Mouse (Mus musculus): ENCODE measurements around the gene Foxn3. TPM values are rescaled to one million over a fixed set of nuclear protein-coding genes. Genes with fewer than 3 reads are reported as not detected.

Gene Foxn3
- polyA plus RNA-seq, 1 experiment from 2014 or later: 54.0 TPM

DNA sequence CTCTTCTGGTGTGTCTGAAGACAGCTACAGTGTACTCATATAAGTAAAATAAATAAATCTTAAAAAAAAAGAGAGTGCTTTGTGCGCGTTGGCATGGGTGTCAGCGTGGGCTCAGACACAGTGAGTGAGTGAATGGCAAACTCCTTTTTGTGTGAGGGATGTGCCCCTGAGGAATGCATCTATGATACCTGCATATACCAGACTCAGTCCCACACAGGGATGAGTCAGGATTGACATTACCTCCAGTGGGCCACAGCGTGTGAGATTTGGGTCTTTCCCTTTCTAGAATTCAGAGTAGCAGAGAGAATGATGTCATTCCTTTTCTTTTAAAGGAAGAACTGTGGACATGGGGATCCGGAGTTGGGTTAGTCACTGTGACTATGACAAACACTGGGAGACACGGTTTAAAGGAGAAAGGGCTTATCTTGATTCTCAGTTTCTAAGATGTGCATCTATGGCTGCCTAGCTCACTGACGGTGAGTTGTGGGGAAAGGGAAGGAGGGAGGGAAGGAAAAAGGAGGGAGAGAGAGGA, 380.1 kb downstream of the Foxn3 start:
- TF ChIP-seq CTCF (IDR thresholded peaks at IDR 0.05; ENCODE audit: low read depth): no peak
- WGBS: 86% methylated on average over 7 of the region's 7 CpGs

DNA sequence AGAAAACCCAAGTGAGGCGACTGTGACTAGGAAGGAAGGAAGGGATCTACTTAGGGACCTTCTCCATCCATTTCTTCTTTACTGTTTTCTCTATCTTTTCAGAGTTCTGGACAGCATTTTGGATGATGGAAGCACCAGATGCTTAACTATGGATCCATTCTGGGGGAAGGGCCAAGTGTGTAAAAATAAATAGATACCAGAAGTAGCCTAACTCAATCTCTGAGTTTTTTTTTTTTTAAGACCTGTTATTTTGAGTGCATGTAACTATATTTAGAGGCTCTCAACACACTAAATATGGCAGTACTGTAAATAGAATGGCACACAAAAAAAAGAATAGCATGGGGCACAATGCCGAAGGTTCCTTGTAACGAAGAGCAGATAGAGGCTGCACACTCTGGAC, 381.0 kb downstream of the Foxn3 start:
- WGBS: 91% methylated on average over 3 of the region's 3 CpGs

More for the DNA sequence above, 380.1 kb downstream of the Foxn3 start:
- Histone ChIP-seq H3K27me3 (ENCODE audit: insufficient read depth, low read length) (no peaks in the 10 kb centered on the region), H3K9me3 (replicated peaks; ENCODE audit: low read length) (no peaks in the 10 kb centered on the region), H3K36me3 (ENCODE audit: insufficient read depth, low read length) (no peaks in the 10 kb centered on the region), H3K4me2 (ENCODE audit: low read length) (no peak overlapping the region), H3K9ac (ENCODE audit: low read depth, low read length) (no peak overlapping the region), H3K4me1 (replicated peaks; ENCODE audit: insufficient read depth, low read length) (no peaks in the 10 kb centered on the region), H3K4me3 (replicated peaks; ENCODE audit: low read depth, low read length) (no peak overlapping the region), H3K27ac (no peak overlapping the region)
- DNase-seq (ENCODE audit: low spot score) (no peak), ATAC-seq (replicated peaks; ENCODE audit: low FRiP score, low read depth) (no peak)

DNA sequence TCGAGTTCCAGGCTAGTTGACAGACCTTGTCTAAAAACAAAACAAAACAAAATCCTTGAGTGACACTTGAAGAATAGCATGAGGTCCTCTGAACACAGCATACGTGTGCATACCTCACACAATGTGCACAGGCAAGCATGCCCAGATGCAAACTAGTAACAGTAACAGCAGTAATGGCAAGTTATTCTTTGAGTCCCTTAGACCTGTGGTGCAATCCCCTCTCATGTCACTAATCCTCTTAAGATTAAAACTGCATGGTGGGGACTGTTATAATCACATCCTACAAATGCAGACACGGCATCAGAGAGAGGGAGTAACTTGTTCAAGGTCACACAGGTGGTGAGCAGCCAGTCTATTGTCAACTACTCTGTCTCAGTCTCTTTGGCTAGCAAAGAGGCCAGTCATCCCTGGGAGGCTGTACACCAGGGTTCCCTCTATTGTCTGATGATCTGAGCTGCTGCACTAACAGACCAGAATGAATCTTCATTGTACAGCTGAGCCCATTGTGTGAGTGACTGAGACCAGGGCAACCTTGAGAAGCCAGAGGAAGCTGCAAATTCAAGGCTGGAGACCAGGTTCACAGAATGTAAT, 383.1 kb downstream of the Foxn3 start:
- Histone ChIP-seq H3K36me3 (ENCODE audit: insufficient read depth, low read length) (no peaks in the 10 kb centered on the region), H3K4me2 (ENCODE audit: low read length) (no peak overlapping the region), H3K4me3 (replicated peaks; ENCODE audit: low read depth, low read length) (no peak overlapping the region), H3K4me1 (replicated peaks; ENCODE audit: insufficient read depth, low read length) (no peaks in the 10 kb centered on the region), H3K9ac (ENCODE audit: low read depth, low read length) (no peak overlapping the region), H3K27ac (no peak overlapping the region), H3K27me3 (ENCODE audit: insufficient read depth, low read length) (no peaks in the 10 kb centered on the region), H3K9me3 (replicated peaks; ENCODE audit: low read length) (no peaks in the 10 kb centered on the region)
- ATAC-seq (replicated peaks; ENCODE audit: low FRiP score, low read depth) (no peak), DNase-seq (ENCODE audit: low spot score) (no peak)
- 62% methylated on average over 3 of the region's 3 CpGs for WGBS
- TF ChIP-seq CTCF (IDR thresholded peaks at IDR 0.05; ENCODE audit: low read depth): no peak

More for the DNA sequence above, 381.0 kb downstream of the Foxn3 start:
- Histone ChIP-seq H3K9ac (ENCODE audit: low read depth, low read length) (no peak overlapping the region), H3K4me1 (replicated peaks; ENCODE audit: insufficient read depth, low read length) (no peaks in the 10 kb centered on the region), H3K27me3 (ENCODE audit: insufficient read depth, low read length) (no peaks in the 10 kb centered on the region), H3K4me2 (ENCODE audit: low read length) (no peak overlapping the region), H3K27ac (no peak overlapping the region), H3K9me3 (replicated peaks; ENCODE audit: low read length) (no peaks in the 10 kb centered on the region), H3K4me3 (replicated peaks; ENCODE audit: low read depth, low read length) (no peak overlapping the region), H3K36me3 (ENCODE audit: insufficient read depth, low read length) (no peaks in the 10 kb centered on the region)
- DNase-seq (ENCODE audit: low spot score) (no peak), ATAC-seq (replicated peaks; ENCODE audit: low FRiP score, low read depth) (no peak)
- no peak for TF ChIP-seq CTCF (IDR thresholded peaks at IDR 0.05; ENCODE audit: low read depth)

DNA sequence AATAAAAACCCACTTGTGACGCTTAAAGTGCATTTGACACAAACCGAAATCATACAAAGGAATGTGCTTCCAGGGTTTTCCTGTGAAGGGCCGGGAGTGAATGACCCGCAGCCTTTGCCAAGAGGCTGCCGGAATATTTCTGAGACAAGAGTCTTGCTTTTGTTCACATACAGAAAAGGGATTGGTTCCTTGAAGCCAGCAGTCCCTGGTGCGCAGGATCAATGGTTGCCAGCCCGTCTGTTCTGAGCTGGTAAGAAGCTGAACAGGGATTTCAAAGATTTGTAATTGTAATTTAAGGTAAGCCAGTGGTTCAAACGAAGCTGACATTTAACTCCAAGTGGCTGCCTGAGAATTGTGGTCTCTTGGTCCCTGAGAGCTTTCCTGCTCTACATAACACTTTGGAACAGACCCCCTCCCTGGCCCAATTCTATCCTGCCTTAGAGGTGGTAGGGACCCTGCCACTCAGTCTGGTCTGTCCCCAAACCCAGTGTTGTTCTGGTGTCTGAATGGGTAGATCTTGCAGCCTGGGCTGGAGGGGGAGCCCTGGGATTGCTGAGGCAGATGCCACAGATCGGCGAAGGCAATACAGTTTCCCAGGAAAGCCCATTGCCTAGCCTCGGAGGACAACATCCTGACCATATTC, 388.3 kb downstream of the Foxn3 start:
- WGBS: 64% methylated on average over 11 of the region's 11 CpGs
- Histone ChIP-seq H3K4me2 (ENCODE audit: low read length) (no peak overlapping the region), H3K27ac (no peak overlapping the region), H3K9ac (ENCODE audit: low read depth, low read length) (no peak overlapping the region), H3K9me3 (replicated peaks; ENCODE audit: low read length) (no peaks in the 10 kb centered on the region), H3K4me1 (replicated peaks; ENCODE audit: insufficient read depth, low read length) (no peaks in the 10 kb centered on the region), H3K36me3 (ENCODE audit: insufficient read depth, low read length) (no peaks in the 10 kb centered on the region), H3K27me3 (ENCODE audit: insufficient read depth, low read length) (no peaks in the 10 kb centered on the region), H3K4me3 (replicated peaks; ENCODE audit: low read depth, low read length) (no peak overlapping the region)
- TF ChIP-seq CTCF (IDR thresholded peaks at IDR 0.05; ENCODE audit: low read depth): no peak
- DNase-seq (ENCODE audit: low spot score) (peak; percentile 32), ATAC-seq (replicated peaks; ENCODE audit: low FRiP score, low read depth) (no peak)

DNA sequence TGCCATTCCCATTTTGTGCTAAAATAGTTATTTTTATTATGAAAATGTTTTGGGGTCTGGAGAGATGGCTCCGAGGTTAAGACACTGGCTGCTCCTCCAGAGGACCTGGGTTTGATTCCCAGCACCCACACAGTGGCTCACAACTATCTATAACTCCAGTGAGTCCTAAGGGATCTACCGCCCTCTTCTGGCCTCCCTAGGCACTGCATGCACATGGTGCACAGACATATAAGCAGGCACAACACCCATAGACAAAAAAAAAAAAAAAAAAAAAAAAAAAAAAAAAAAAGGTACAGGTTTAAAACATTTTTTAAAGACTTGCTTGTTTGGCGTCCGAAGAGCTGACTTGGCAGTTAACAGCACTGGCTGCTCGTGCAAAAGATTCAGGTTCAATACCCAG, 391.2 kb downstream of the Foxn3 start:
- peak; percentile 27; the same call in 1 of the 2 replicates for TF ChIP-seq CTCF (IDR thresholded peaks at IDR 0.05; ENCODE audit: low read depth)
- H3K36me3 ChIP-seq (ENCODE audit: insufficient read depth, low read length): no peaks in the 10 kb centered on the region
- H3K27ac ChIP-seq: no peak overlapping the region
- no peak overlapping the region for H3K4me2 ChIP-seq (ENCODE audit: low read length)
- no peak for ATAC-seq (replicated peaks; ENCODE audit: low FRiP score, low read depth)
- no peaks in the 10 kb centered on the region for H3K4me1 ChIP-seq (replicated peaks; ENCODE audit: insufficient read depth, low read length)
- H3K27me3 ChIP-seq (ENCODE audit: insufficient read depth, low read length): no peaks in the 10 kb centered on the region
- no peak overlapping the region for H3K4me3 ChIP-seq (replicated peaks; ENCODE audit: low read depth, low read length)
- WGBS: 86% methylated on average over 5 of the region's 5 CpGs
- no peak overlapping the region for H3K9ac ChIP-seq (ENCODE audit: low read depth, low read length)
- no peak for DNase-seq (ENCODE audit: low spot score)
- H3K9me3 ChIP-seq (replicated peaks; ENCODE audit: low read length): no peaks in the 10 kb centered on the region

DNA sequence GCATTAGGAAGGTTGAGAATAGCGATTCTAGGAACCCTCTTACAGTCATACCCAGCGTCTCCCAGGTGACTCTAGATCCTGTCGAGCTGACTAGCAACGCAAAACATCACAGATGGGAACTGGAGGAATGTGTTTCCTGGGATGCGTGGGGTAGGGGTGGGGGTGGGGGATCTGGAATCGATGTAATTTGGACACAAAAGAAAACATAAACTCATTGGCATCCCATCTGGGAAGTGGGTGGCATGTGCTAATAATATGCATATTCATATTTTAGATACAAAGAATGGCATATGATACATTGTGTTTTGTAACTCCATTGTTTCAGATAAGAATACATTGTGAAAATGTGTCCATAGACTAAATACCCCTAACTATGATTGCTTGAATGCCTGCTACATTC, 393.5 kb downstream of the Foxn3 start:
- no peak for TF ChIP-seq CTCF (IDR thresholded peaks at IDR 0.05; ENCODE audit: low read depth)
- ATAC-seq (replicated peaks; ENCODE audit: low FRiP score, low read depth): no peak
- DNase-seq (ENCODE audit: low spot score): no peak
- H3K36me3 ChIP-seq (ENCODE audit: insufficient read depth, low read length): no peaks in the 10 kb centered on the region
- H3K9ac ChIP-seq (ENCODE audit: low read depth, low read length): no peak overlapping the region
- H3K27me3 ChIP-seq (ENCODE audit: insufficient read depth, low read length): no peaks in the 10 kb centered on the region
- no peaks in the 10 kb centered on the region for H3K9me3 ChIP-seq (replicated peaks; ENCODE audit: low read length)
- WGBS: 88% methylated on average over 6 of the region's 6 CpGs
- H3K4me1 ChIP-seq (replicated peaks; ENCODE audit: insufficient read depth, low read length): no peaks in the 10 kb centered on the region
- H3K4me3 ChIP-seq (replicated peaks; ENCODE audit: low read depth, low read length): no peak overlapping the region
- H3K27ac ChIP-seq: no peak overlapping the region
- no peak overlapping the region for H3K4me2 ChIP-seq (ENCODE audit: low read length)
